Mouse (Mus musculus): ENCODE data around the gene Ddo. TPM values are rescaled to one million over a fixed set of nuclear protein-coding genes. Genes with fewer than 3 reads are reported as not detected.

Ddo gene
- total RNA-seq, 2 experiments from 2014 or later = 27.7 to 36.2 TPM

- DNase-seq = no peak
These were observed 86.9 kb downstream of the Ddo start for GRCm38 (mm10) chr10:40716713-40717112.

GRCm38 (mm10) chr10:40718362-40718761 lies 88.6 kb downstream of the Ddo start:
- DNase-seq = no peak

DNA sequence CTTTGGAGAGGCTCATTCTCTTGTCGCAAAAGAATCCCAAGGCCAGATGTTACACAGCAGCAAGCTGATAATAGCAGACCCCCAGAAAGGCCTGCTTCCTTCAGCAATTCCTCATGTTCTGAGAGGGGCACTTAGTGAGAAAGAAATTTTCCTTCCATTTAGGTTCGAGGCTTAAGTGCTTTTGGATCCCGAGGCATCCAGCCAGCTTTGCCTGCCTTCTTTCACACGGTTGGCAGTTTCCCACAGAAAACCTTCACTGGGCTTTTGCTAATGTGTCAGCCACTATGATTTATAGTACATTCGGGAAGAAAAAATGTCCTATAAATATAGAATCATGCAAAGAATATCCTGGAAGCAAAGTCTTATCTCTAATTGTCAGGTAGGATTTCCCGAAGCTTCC lies 89.3 kb downstream of the Ddo start:
- no peak for DNase-seq

- DNase-seq = no peak
These were observed 91.1 kb downstream of the Ddo start for GRCm38 (mm10) chr10:40720883-40721282.

GRCm38 (mm10) chr10:40724342-40724741 lies 94.5 kb downstream of the Ddo start:
- no peak for DNase-seq

- DNase-seq = no peak
These were observed 95.3 kb downstream of the Ddo start for GRCm38 (mm10) chr10:40725066-40725465.

- no peak for DNase-seq
These were observed 95.7 kb downstream of the Ddo start for GRCm38 (mm10) chr10:40725471-40725870.

GRCm38 (mm10) chr10:40726288-40726902 lies 96.6 kb downstream of the Ddo start:
- no peak for DNase-seq

DNA sequence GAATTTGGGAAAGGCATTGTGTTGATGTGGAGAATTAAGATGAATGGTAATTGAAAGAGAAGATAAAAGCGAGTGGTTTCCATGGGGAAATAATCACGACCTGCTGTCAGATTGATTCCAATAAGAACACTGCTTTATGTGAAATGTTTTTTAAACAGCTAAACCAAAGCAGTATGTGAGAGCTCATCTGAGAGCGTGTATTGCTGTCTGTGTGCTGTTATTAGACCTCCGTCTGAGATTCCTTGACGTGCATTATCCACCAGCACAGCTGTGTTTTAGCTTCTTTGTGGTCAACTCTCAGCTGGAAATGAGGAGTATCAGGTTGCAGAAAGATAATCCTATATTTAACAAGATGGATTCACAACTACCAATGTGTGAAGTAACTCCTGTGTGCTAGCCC lies 97.2 kb downstream of the Ddo start:
- DNase-seq = no peak

DNA sequence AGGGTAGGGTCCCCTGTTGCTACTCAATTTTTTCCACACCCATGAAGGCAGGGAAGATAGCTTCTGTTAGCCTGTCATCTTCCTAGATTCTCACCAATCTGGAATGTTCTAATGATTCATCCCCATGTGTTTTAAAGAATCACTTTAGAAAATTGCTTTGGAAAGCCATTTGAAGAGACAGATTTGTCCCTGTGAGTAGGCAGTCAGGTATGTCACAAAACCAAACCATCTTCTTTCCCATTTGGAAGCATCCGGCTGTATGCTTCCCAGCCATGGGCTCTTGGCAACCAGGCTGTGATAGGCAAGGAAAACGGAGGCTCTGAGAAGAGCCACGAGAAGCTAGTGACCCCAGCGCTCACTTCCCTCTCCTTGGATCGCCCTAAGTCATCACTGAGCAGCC lies 100.4 kb downstream of the Ddo start:
- no peak for DNase-seq

Other genes with a start within 250 kb of the Ddo start
- not detected for gene Slc22a16, start 59.7 kb upstream of the Ddo start, total RNA-seq (2021)
- gene Mettl24, start 53.3 kb downstream of the Ddo start, total RNA-seq (2021) = 1 to 10 TPM; 1.3 to 1.6 TPM

Data from heart, adult 18-20 months (tissue).